Mouse (Mus musculus): ENCODE data around the gene Pradc1.

DNA sequence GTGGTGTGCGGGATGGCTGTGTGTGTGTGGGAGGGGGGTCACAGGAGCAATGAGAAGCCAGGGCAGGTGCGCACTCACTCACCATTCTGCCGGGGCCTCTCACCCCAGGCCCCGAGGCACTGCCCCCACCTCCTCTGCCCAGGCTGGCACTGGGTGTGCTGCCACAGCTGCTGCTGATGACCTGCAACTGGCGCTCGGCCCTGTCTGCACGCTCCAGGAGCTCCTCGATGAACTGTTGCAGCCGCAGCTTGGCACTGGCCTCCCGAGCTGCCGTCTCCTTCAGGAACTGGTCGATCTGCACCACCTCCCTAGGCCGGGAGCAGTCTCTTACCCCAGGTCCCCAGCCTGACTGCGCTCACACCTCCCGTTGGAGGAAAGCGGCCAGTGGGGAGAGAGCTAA is 28.9 kb upstream of the Pradc1 start:
- TF ChIP-seq POLR2A (IDR thresholded peaks at IDR 0.05; ENCODE audit: extremely low read depth, insufficient read depth, low read length), result no peak
- TF ChIP-seq CTCF (IDR thresholded peaks at IDR 0.05; ENCODE audit: low read depth, low read length), result no peak
